Mouse (Mus musculus) stomach, embryonic 16.5 days (tissue): ENCODE measurements around the gene Zdhhc18. TPM values are rescaled to one million over a fixed set of nuclear protein-coding genes. Genes with fewer than 3 reads are reported as not detected.
A peak's percentile ranks its signal among the peaks of the same experiment; 100 is the strongest.

Experiments
- ATAC-seq: fragments of 200-750 bp; cut with Nextera tagmentation; 2 replicates; pipeline ENCODE4 v1.8.0; 2017; ENCODE audit warnings: moderate number of reproducible peaks, moderate TSS enrichment; ENCODE audit not compliant: insufficient read depth, low FRiP score
- H3K27ac ChIP-seq: fragments of 300-500 bp; sonication (generic); 2 replicates; pipeline ENCODE4 v1.5.1; 2014; ENCODE audit warnings: low read length
- H3K27me3 ChIP-seq: fragments of 300-500 bp; sonication (generic); 2 replicates; pipeline ENCODE4 v1.6.1; 2014; ENCODE audit warnings: low read length, control low read depth, mixed read lengths; ENCODE audit not compliant: control insufficient read depth, insufficient read depth
- H3K36me3 ChIP-seq: fragments of 300-500 bp; sonication (generic); 2 replicates; pipeline ENCODE4 v1.6.1; 2014; ENCODE audit warnings: low read length; ENCODE audit not compliant: control insufficient read depth, insufficient read depth
- H3K4me1 ChIP-seq: fragments of 300-500 bp; sonication (generic); 2 replicates; pipeline ENCODE4 v1.6.1; 2014; ENCODE audit warnings: low read length, control low read depth, mixed read lengths; ENCODE audit not compliant: control insufficient read depth, insufficient read depth
- H3K4me2 ChIP-seq: fragments of 300-500 bp; sonication (generic); 2 replicates; pipeline ENCODE4 v1.6.1; 2014; ENCODE audit warnings: low read depth, low read length, mixed read lengths
- H3K4me3 ChIP-seq: fragments of 300-500 bp; sonication (generic); replicated peaks from 2 replicates; pipeline ENCODE4 v1.5.1; 2014; ENCODE audit warnings: mild to moderate bottlenecking, low read length
- H3K9ac ChIP-seq: fragments of 300-500 bp; sonication (generic); 2 replicates; pipeline ENCODE4 v1.6.1; 2014; ENCODE audit warnings: low read length
- H3K9me3 ChIP-seq: fragments of 300-500 bp; sonication (generic); replicated peaks from 2 replicates; pipeline ENCODE4 v1.6.1; 2016; ENCODE audit warnings: low read length, control low read depth; ENCODE audit not compliant: control insufficient read depth
- WGBS: fragments of 180-500 bp; shearing (Covaris S2); extraction: QIAGEN DNeasy Blood & Tissue Kit; methylation state at CpG from one replicate; pipeline ENCODE4 v1.1.7; 2014; 5-methylcytosine and 5-hydroxymethylcytosine counted together
- polyA plus RNA-seq: library from polyadenylated mRNA; unstranded; fragments of >200 nt; fragmentation: Nextera tagmentation; extraction: Ambion mirVana; gene quantifications from 2 replicates; pipeline ENCODE4 v1.2.1, GENCODE M21; 2015

The Zdhhc18 gene
- polyA plus RNA-seq, 1 experiment from 2014 or later = 3.4 TPM

GRCm38 (mm10) chr4:133570066-133570466 is 79.9 kb downstream of the Zdhhc18 start:
- Histone ChIP-seq H3K27me3 (no peaks in the 10 kb centered on the region), H3K27ac (no peak overlapping the region), H3K36me3 (no peaks in the 10 kb centered on the region), H3K9me3 (no peaks in the 10 kb centered on the region), H3K4me3 (no peak overlapping the region), H3K4me1 (peaks cover 2% of the 10 kb centered on the region; the same call in 1 of the 2 replicates), H3K9ac (no peak overlapping the region), H3K4me2 (no peak overlapping the region)
- 40% methylated on average over 10 of the region's 10 CpGs for WGBS
- 0 out of 2 replicates have a peak, but pooled peaks have one; percentile 14 for ATAC-seq

- no peak overlapping the region for H3K9ac ChIP-seq
Observed at GRCm38 (mm10) chr4:133569291-133570065, 80.5 kb downstream of the Zdhhc18 start.

GRCm38 (mm10) chr4:133567251-133567650 is 82.7 kb downstream of the Zdhhc18 start:
- H3K27me3 ChIP-seq = no peaks in the 10 kb centered on the region
- no peak overlapping the region for H3K4me3 ChIP-seq
- no peaks in the 10 kb centered on the region for H3K36me3 ChIP-seq
- H3K9ac ChIP-seq = no peak overlapping the region
- no peak for ATAC-seq
- H3K4me1 ChIP-seq = no peaks in the 10 kb centered on the region
- 23% methylated on average over 8 of the region's 8 CpGs for WGBS
- H3K9me3 ChIP-seq = 0 out of 2 replicates have a peak, but pooled peaks cover 4% of the 10 kb centered on the region
- no peak overlapping the region for H3K27ac ChIP-seq
- H3K4me2 ChIP-seq = no peak overlapping the region

More at GRCm38 (mm10) chr4:133569291-133570065, 80.5 kb downstream of the Zdhhc18 start:
- Histone ChIP-seq H3K4me3 (no peak overlapping the region), H3K4me2 (no peak overlapping the region), H3K27ac (no peak overlapping the region), H3K27me3 (no peaks in the 10 kb centered on the region), H3K9me3 (0 out of 2 replicates have a peak, but pooled peaks cover 2% of the 10 kb centered on the region), H3K36me3 (no peaks in the 10 kb centered on the region), H3K4me1 (no peaks in the 10 kb centered on the region)
- 66% methylated on average over 10 of the region's 10 CpGs for WGBS
- ATAC-seq = no peak

GRCm38 (mm10) chr4:133563123-133563571 is 86.8 kb downstream of the Zdhhc18 start:
- Histone ChIP-seq H3K4me1 (no peaks in the 10 kb centered on the region), H3K27me3 (no peaks in the 10 kb centered on the region), H3K27ac (no peak overlapping the region), H3K4me2 (no peak overlapping the region), H3K36me3 (no peaks in the 10 kb centered on the region), H3K9ac (no peak overlapping the region), H3K4me3 (no peak overlapping the region), H3K9me3 (0 out of 2 replicates have a peak, but pooled peaks cover 4% of the 10 kb centered on the region)
- 72% methylated on average over 11 of the region's 11 CpGs for WGBS
- peak; percentile 21; the same call in 1 of the 2 replicates for ATAC-seq

- 71% methylated on average over 4 of the region's 4 CpGs for WGBS
- no peak for ATAC-seq
Observed at GRCm38 (mm10) chr4:133561622-133562021, 88.3 kb downstream of the Zdhhc18 start.

GRCm38 (mm10) chr4:133559846-133560245 is 90.1 kb downstream of the Zdhhc18 start:
- Histone ChIP-seq H3K4me3 (no peak overlapping the region), H3K4me2 (no peak overlapping the region), H3K9me3 (0 out of 2 replicates have a peak, but pooled peaks cover 4% of the 10 kb centered on the region), H3K4me1 (no peaks in the 10 kb centered on the region), H3K9ac (no peak overlapping the region), H3K27ac (no peak overlapping the region), H3K36me3 (no peaks in the 10 kb centered on the region), H3K27me3 (no peaks in the 10 kb centered on the region)
- 71% methylated on average over 4 of the region's 4 CpGs for WGBS
- ATAC-seq = no peak

More at GRCm38 (mm10) chr4:133561622-133562021, 88.3 kb downstream of the Zdhhc18 start:
- Histone ChIP-seq H3K27ac (no peak overlapping the region), H3K36me3 (no peaks in the 10 kb centered on the region), H3K4me1 (no peaks in the 10 kb centered on the region), H3K4me2 (no peak overlapping the region), H3K9ac (no peak overlapping the region), H3K4me3 (no peak overlapping the region), H3K27me3 (no peaks in the 10 kb centered on the region), H3K9me3 (0 out of 2 replicates have a peak, but pooled peaks cover 4% of the 10 kb centered on the region)

- no peaks in the 10 kb centered on the region for H3K9me3 ChIP-seq
- no peak overlapping the region for H3K27ac ChIP-seq
- H3K4me1 ChIP-seq = no peaks in the 10 kb centered on the region
- 29% methylated on average over 10 of the region's 10 CpGs for WGBS
- H3K4me3 ChIP-seq = no peak overlapping the region
- no peaks in the 10 kb centered on the region for H3K36me3 ChIP-seq
- no peaks in the 10 kb centered on the region for H3K27me3 ChIP-seq
- no peak overlapping the region for H3K4me2 ChIP-seq
- no peak overlapping the region for H3K9ac ChIP-seq
- peak; percentile 39; the same call in 1 of the 2 replicates for ATAC-seq
Observed at GRCm38 (mm10) chr4:133557041-133557717, 92.8 kb downstream of the Zdhhc18 start.
